11 mouse cellular contexts compared by ENCODE assay signal in the genomic region with DNA sequence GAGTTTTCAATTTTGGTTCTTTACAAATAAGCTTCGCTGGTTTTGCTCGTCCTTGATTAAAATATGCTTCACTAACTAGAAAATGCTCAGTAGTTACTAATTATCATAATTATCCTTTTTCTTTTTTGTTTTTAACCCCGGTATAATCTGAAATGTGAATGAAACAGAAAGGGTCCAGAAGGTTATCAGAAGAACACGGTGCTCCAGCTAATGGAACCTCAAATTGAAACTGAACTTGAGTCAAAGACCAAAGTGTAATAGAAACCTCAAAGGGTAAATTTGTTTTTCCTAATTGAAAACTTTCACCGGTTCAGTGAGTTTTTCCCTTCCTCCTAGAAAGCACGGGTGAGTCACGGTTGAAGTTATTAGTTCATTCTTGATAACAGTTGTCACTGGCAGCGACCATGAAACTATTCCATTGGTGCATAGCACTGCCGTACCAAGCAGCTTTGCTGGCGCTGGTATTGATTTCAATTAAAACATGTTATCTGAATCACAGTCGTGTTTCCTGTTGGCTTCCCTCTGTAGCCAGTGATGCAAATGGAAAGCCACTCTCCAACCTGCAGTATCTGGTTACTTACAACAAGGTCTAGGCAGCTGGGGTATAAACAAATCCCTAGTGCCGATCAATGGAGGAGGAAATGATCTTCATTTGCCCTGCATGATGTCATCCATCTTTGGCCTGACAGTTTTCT.
A peak's percentile ranks its signal among the peaks of the same experiment; 100 is the strongest.
DNase-seq lines count a peak whose midpoint lies in the region; ATAC-seq lines count a peak whose summit lies in the region.
"Had no signal": no experiment of that assay in that cellular context is flagged by ENCODE, and none has a peak within 500 bp of the region (broad histone marks: within the 10 kb centered on the region; RNA-seq: fewer than 3 reads in every experiment).

No protein-coding gene starts in this region.

- DNase-seq in kidney, postnatal 14 days, result no peak
- DNase-seq in adrenal gland, adult 8-10 months, result peak; percentile 43
- DNase-seq in kidney, postnatal 36 days, result peak; percentile 21 to 31
- no peak for DNase-seq in frontal cortex, postnatal 10 days (ENCODE audit: low spot score in 2 of 2)
- DNase-seq in natural killer cell, adult 2 months (ENCODE audit: low spot score in 2 of 2), result no peak

- H3K27me3 ChIP-seq in kidney, embryonic 14.5 days (ENCODE audit: control insufficient read depth, insufficient read depth, low read length), result no peaks in the 10 kb centered on the region
- no peaks in the 10 kb centered on the region for H3K27me3 ChIP-seq in forebrain, embryonic 16.5 days (replicated peaks; ENCODE audit: control insufficient read depth, insufficient read depth, low read length)
- H3K27me3 ChIP-seq: heart, embryonic 13.5 days; lung, embryonic 15.5 days had no signal

- H3K4me2 ChIP-seq in kidney, embryonic 14.5 days (replicated peaks; ENCODE audit: low read depth, low read length), result peak overlapping the region; percentile 4
- H3K4me2 ChIP-seq in forebrain, embryonic 16.5 days (ENCODE audit: low read length), result no peak overlapping the region
- H3K4me2 ChIP-seq: heart, embryonic 13.5 days; lung, embryonic 15.5 days had no signal

- peak; percentile 87 for ATAC-seq in kidney, embryonic 14.5 days (ENCODE audit: low FRiP score, low TSS enrichment)
- ATAC-seq in forebrain, embryonic 16.5 days, result peak; percentile 38
- no peak for ATAC-seq in frontal cortex, adult (ENCODE audit: low TSS enrichment)

- H3K27ac ChIP-seq in kidney, embryonic 14.5 days (ENCODE audit: low read depth, low read length), result no peak overlapping the region; the same call in 1 of the 2 replicates
- peak overlapping the region; percentile 37; the same call in 1 of the 2 replicates for H3K27ac ChIP-seq in forebrain, embryonic 16.5 days (ENCODE audit: low read length)
- H3K27ac ChIP-seq: heart, embryonic 13.5 days; lung, embryonic 15.5 days had no signal

- no peak overlapping the region for H3K9ac ChIP-seq in kidney, embryonic 14.5 days (ENCODE audit: low read depth, low read length)
- no peak overlapping the region for H3K9ac ChIP-seq in forebrain, embryonic 16.5 days (replicated peaks; ENCODE audit: low read depth, low read length)
- H3K9ac ChIP-seq: heart, embryonic 13.5 days; lung, embryonic 15.5 days had no signal

- H3K4me1 ChIP-seq in kidney, embryonic 14.5 days (ENCODE audit: control insufficient read depth, insufficient read depth, low read length), result 0 out of 2 replicates have a peak, but pooled peaks cover 5% of the 10 kb centered on the region
- H3K4me1 ChIP-seq in forebrain, embryonic 16.5 days (replicated peaks; ENCODE audit: control insufficient read depth, insufficient read depth, low read length), result peaks cover 12% of the 10 kb centered on the region; the same call in 1 of the 2 replicates
- H3K4me1 ChIP-seq: lung, embryonic 15.5 days had no signal

- H3K36me3 ChIP-seq in kidney, embryonic 14.5 days (ENCODE audit: control insufficient read depth, insufficient read depth, low read length), result no peaks in the 10 kb centered on the region
- H3K36me3 ChIP-seq in forebrain, embryonic 16.5 days (ENCODE audit: control insufficient read depth, insufficient read depth), result no peaks in the 10 kb centered on the region
- H3K36me3 ChIP-seq: heart, embryonic 13.5 days; lung, embryonic 15.5 days had no signal

- 27% methylated on average over 12 of the region's 12 CpGs for WGBS in kidney, embryonic 14.5 days
- WGBS in forebrain, embryonic 16.5 days, result 44% methylated on average over 12 of the region's 12 CpGs

- H3K9me3 ChIP-seq in kidney, embryonic 14.5 days (ENCODE audit: control insufficient read depth, low read length), result no peaks in the 10 kb centered on the region
- no peaks in the 10 kb centered on the region for H3K9me3 ChIP-seq in forebrain, embryonic 16.5 days (ENCODE audit: control insufficient read depth, low read length)
- H3K9me3 ChIP-seq: heart, embryonic 13.5 days; lung, embryonic 15.5 days had no signal

- no peak overlapping the region for H3K4me3 ChIP-seq in kidney, embryonic 14.5 days (ENCODE audit: low read length)
- no peak overlapping the region for H3K4me3 ChIP-seq in forebrain, embryonic 16.5 days (replicated peaks; ENCODE audit: low read length)
- H3K4me3 ChIP-seq: erythroblast, embryonic 14.5 days; heart, embryonic 13.5 days; lung, embryonic 15.5 days had no signal

Comparison
In these comparisons a context has a peak if more than half of its experiments do, and no peak if none do; other contexts are left out.
1. DNase-seq: peak in adrenal gland, adult 8-10 months (single experiment) and kidney, postnatal 36 days (2 of 2); none in kidney, postnatal 14 days (single experiment), frontal cortex, postnatal 10 days (0 of 2) and natural killer cell, adult 2 months (0 of 2).